Mouse (Mus musculus) central nervous system, embryonic 14 days (tissue): ENCODE measurements around the gene Fastkd5. TPM values are rescaled to one million over a fixed set of nuclear protein-coding genes. Genes with fewer than 3 reads are reported as not detected.

Experiments used
- polyA plus RNA-seq: library from polyadenylated mRNA; depleted of rRNA; stranded (reverse); fragments of >200 nt; gene quantifications from 2 replicates; pipeline ENCODE4 v1.2.3, GENCODE M21; 2012; rRNA removed

Fastkd5 gene
- polyA plus RNA-seq = 5.3 and 6.4 TPM in 2 replicates

DNA sequence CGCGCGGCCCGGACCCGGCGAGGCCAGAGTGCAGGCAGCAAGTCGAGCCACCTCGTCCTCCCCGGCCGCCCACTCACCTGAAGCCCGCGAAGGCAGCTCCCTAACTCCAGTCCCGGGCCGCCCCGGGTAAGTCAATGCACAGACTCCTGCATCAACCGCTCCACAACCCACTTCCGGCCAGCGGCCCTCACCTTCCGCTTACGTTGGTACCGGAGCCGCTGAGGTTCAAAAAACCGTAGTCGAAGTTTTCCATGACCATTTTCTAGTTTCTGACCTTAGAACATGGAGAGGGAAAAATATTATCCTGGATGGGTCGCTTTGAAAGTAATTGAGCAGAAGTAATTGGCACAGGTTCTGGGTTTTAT, at the start of gene Fastkd5, which contains the start of gene Ubox5:
Fastkd5 (minus strand) TSS at position 189 of the 365 bp plus-strand sequence.
Ubox5 (minus strand) TSS at position 200 of the 365 bp plus-strand sequence.

DNA sequence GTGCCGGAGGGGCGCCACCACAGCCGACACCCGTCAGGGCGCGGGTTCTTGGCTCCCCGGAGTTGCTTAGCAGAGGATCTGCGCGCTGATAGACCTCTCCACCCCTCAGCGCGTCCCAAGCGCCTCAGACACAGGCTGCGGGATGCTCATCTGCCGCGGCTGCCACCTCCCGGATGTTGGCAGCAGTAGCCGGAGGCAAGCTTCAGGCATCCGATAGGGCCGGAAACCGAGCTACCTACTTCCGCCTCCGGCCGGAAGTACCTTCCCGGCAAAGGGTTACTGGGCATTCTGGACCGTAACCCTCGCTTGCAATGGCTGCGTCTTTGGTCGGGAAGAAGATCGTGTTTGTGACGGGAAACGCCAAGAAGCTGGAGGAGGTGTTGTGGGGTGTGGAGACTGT, 37.7 kb upstream of the Fastkd5 start, which contains the start of gene Itpa:
Itpa (plus strand) TSS at position 52 of the 400 bp plus-strand sequence.

DNA sequence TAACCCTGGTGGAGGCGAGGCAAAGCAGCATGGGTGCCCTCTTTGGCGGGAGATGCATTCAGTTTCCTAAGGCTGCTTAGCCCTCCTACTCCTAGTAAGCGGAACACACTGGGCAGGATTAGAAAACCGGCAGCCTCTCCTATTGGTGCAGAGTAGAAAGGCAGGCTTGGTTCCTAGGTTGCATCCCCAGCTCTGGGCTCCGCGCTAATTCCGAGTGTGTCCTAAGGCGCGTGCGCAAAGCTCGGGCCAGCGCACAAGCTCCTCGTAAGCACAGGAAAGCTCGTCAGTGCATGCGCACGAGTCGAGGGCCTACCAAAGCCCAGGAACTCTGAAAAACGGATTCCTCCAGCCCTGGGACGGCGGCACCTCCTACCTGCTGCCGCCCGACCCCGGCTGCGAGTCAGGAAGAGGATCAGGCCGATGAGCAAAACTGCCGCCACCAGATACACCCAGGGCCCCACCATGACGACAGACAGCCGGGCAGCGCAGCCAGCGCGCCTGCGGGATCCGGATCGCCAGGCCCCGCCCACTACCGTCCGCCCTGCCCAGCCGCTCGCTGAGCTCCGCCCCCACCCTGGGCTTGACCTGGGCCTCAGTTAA, 34.4 kb upstream of the Fastkd5 start, which contains the start of gene Ddrgk1:
Ddrgk1 (minus strand) TSS at position 558 of the 600 bp plus-strand sequence.

DNA sequence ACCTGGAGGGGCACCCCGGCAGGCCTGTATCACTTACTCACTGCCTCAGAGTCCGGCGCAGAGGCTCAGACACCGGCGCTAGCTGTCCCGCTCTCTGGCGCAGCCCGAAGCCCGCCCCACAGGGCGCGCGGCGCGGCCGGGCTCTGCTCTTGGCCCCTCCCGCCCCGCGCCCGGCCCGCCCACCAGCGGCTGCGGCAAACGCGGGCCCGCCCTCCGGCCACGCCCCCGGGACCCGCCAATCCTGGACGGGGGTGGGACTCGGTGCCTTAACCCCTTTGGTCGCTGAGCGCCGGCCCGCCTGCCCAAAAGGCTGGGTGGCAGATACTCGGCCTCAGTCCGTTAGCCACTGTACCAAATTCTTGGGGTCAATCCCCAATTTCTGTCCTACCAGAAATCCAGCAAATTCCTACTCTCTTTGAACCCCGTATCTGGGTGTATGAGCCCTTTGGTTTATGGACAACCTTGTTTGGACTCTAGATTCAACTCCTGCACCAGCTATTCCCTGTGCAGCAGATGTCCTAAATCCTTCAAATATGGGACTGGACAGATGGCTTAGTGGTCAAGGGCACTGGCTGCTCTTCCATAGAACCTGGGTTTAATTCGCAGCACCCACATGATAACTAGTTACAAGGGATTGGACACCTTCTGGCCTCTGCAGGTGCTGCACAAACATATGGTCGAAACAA, 13.0 kb upstream of the Fastkd5 start, which contains the start of gene Lzts3:
Lzts3 (minus strand) TSS at position 120 of the 686 bp plus-strand sequence.

DNA sequence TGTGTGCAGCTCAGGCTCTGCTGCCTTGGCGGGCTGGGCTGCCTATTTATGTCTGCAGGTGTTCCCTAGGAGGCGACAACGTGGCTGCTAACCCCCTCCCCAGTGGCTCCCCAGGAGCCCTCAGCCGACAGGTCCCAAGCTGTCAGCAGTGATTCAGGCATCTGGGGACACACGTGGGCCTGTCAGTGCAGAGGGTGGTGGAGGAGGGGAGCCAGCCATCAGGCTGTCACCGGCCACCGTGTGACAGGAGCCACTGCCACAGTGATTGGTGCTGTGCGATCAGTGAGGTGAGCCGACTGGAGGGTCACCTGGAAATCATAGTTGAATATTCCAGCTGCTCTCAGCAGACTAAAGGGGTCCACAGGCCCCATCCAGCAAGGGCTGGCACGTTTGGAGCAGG, 47.3 kb downstream of the Fastkd5 start, which contains the start of gene Avp:
Avp (minus strand) TSS at position 3 of the 400 bp plus-strand sequence.

DNA sequence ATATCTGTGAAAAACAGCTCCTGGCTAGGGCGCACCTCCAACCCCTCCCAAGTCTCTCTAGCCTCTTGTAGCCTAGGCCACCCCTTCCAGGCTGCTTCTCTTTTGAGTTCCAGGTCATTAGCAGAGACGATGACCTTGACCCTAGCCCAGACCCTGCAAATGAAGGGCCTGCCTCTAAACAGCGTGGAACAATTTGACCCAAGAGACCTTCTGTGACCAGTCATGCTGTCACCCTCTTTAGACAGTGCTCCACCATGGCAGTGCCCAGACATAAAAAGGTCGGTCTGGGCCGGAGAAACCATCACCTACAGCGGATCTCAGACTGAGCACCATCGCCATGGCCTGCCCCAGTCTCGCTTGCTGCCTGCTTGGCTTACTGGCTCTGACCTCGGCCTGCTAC, 54.0 kb downstream of the Fastkd5 start, which contains the start of gene Oxt:
Oxt (plus strand) TSS at position 301 of the 400 bp plus-strand sequence.

Other genes starting within 250 kb of the Fastkd5 start
- 22.4 and 46.7 TPM in 2 replicates for gene Cpxm1, start 232.5 kb downstream of the Fastkd5 start, polyA plus RNA-seq
- gene Gm28372, start 224.8 kb downstream of the Fastkd5 start, polyA plus RNA-seq = not detected in 2 replicates
- not detected in 2 replicates for gene 1700020A23Rik, start 224.8 kb downstream of the Fastkd5 start, polyA plus RNA-seq
- not detected in 2 replicates for gene Tmem239, start 223.5 kb downstream of the Fastkd5 start, polyA plus RNA-seq
- gene Vps16, start 205.7 kb downstream of the Fastkd5 start, polyA plus RNA-seq = 160 and 172 TPM in 2 replicates
- gene Pced1a, start 205.3 kb downstream of the Fastkd5 start, polyA plus RNA-seq = 35.8 and 39.7 TPM in 2 replicates
- gene Ptpra, start 179.7 kb downstream of the Fastkd5 start, polyA plus RNA-seq = 120 and 125 TPM in 2 replicates
- 74.1 and 74.6 TPM in 2 replicates for gene Mrps26, start 66.3 kb downstream of the Fastkd5 start, polyA plus RNA-seq
- 0.45 TPM in 1 of 2 replicates, not detected in the other for gene Oxt, start 53.9 kb downstream of the Fastkd5 start, polyA plus RNA-seq
- 1.7 and 2.7 TPM in 2 replicates for gene Avp, start 47.5 kb downstream of the Fastkd5 start, polyA plus RNA-seq
- gene Ubox5, start within 50 bp of the Fastkd5 start, polyA plus RNA-seq = 9.8 and 9.9 TPM in 2 replicates
- 27.5 and 29.7 TPM in 2 replicates for gene Lzts3, start 12.8 kb upstream of the Fastkd5 start, polyA plus RNA-seq
- 59.0 and 60.2 TPM in 2 replicates for gene Ddrgk1, start 34.6 kb upstream of the Fastkd5 start, polyA plus RNA-seq
- gene Itpa, start 37.6 kb upstream of the Fastkd5 start, polyA plus RNA-seq = 94.1 and 106 TPM in 2 replicates
- gene Slc4a11, start 67.5 kb upstream of the Fastkd5 start, polyA plus RNA-seq = 2.5 and 2.6 TPM in 2 replicates